Mouse (Mus musculus): ENCODE results near the gene Hoxb13. TPM values are rescaled to one million over a fixed set of nuclear protein-coding genes. Genes with fewer than 3 reads are reported as not detected.

The Hoxb13 gene
- polyA plus RNA-seq, 1 experiment from 2014 or later = not detected

GRCm38 (mm10) chr11:96194961-96195640, 985 bp downstream of the Hoxb13 start:
- WGBS = 9% methylated on average over 11 of the region's 11 CpGs
- no peak overlapping the region for H3K27ac ChIP-seq
- H3K27me3 ChIP-seq (ENCODE audit: poor library complexity, severe bottlenecking) = peaks cover 100% of the 10 kb centered on the region
- H3K4me1 ChIP-seq = peaks cover 12% of the 10 kb centered on the region
- H3K36me3 ChIP-seq (replicated peaks) = no peaks in the 10 kb centered on the region
- no peaks in the 10 kb centered on the region for H3K9me3 ChIP-seq
- H3K4me3 ChIP-seq = no peak overlapping the region
- DNase-seq (ENCODE audit: extremely low spot score, low spot score) = no peak

GRCm38 (mm10) chr11:96195769-96196280, 1.7 kb downstream of the Hoxb13 start:
- no peak for DNase-seq (ENCODE audit: extremely low spot score, low spot score)
- no peaks in the 10 kb centered on the region for H3K9me3 ChIP-seq
- H3K4me3 ChIP-seq = no peak overlapping the region
- peaks cover 12% of the 10 kb centered on the region for H3K4me1 ChIP-seq
- no peak overlapping the region for H3K27ac ChIP-seq
- H3K36me3 ChIP-seq (replicated peaks) = no peaks in the 10 kb centered on the region
- WGBS = 2% methylated on average over 20 of the region's 20 CpGs
- H3K27me3 ChIP-seq (ENCODE audit: poor library complexity, severe bottlenecking) = peaks cover 100% of the 10 kb centered on the region

DNA sequence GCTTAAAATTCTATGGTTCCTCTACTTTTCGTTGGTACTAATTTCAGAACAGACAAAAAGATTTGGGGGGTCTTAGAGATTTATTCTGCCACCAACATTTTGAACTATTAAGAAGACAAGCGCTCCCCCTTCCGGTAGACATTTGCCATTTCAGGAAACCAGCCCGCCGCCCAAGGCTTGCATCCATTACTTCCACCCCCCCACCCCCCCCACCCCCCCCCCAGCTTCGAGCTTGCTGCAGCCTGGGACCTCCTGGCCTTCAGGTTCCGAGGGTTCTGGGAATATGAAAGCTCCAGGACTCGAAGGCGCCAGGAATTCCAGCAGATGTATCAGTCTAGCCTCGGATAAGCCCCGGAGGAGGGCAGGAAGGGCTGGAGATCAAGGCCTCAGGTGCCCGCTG, 4.5 kb downstream of the Hoxb13 start:
- Histone ChIP-seq H3K27me3 (ENCODE audit: poor library complexity, severe bottlenecking) (peaks cover 100% of the 10 kb centered on the region), H3K36me3 (replicated peaks) (no peaks in the 10 kb centered on the region), H3K4me3 (no peak overlapping the region), H3K4me1 (peaks cover 16% of the 10 kb centered on the region), H3K9me3 (no peaks in the 10 kb centered on the region), H3K27ac (no peak overlapping the region)
- under 1% methylated on average over 12 of the region's 12 CpGs for WGBS
- DNase-seq (ENCODE audit: extremely low spot score, low spot score) = no peak

DNA sequence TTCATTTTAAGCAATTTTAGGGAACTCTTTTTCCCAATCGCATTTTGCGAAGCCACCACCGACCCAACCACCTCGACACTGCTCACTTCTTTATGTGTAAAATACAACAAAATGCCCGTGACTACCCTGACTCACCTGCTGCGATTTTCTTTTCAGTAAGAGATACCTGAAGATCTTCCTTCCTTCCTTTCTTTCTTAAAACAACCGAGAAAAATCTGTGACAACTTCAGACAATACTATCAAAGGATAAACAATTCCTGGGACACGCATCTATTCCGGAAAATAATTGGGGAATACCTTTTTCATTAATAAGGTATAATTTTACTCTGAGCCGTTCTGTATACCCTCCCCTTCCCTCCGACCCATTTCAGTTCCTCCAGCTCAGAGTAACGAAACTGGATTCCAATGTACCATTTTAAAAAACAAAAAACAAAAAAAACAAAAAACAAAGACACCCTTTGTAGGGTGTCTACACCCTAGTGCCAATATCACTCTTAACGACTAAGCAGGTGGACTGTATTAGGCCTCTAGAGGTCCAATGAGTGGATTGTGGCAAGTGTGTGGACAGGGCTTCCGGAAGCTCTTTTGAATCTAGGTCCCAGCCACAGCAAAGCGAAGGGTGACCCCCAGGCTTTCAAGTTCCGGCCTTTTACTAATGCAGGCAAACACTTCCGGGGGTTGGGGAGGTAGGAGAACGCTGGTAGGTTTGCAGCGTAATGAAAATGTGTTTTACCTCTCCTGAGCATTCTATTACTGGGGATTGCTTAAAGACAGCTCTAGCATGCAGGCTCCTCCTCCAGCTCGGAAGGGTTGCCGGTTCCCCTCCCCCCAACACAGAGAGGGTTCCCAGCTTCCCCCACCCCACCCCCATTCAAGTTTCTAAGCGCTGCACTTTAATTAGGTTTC, 5.3 kb downstream of the Hoxb13 start:
- Histone ChIP-seq H3K4me3 (no peak overlapping the region), H3K4me1 (peaks cover 11% of the 10 kb centered on the region), H3K36me3 (replicated peaks) (no peaks in the 10 kb centered on the region), H3K9me3 (no peaks in the 10 kb centered on the region), H3K27ac (no peak overlapping the region), H3K27me3 (ENCODE audit: poor library complexity, severe bottlenecking) (peaks cover 100% of the 10 kb centered on the region)
- 2% methylated on average over 22 of the region's 22 CpGs for WGBS
- DNase-seq (ENCODE audit: extremely low spot score, low spot score) = no peak

DNA sequence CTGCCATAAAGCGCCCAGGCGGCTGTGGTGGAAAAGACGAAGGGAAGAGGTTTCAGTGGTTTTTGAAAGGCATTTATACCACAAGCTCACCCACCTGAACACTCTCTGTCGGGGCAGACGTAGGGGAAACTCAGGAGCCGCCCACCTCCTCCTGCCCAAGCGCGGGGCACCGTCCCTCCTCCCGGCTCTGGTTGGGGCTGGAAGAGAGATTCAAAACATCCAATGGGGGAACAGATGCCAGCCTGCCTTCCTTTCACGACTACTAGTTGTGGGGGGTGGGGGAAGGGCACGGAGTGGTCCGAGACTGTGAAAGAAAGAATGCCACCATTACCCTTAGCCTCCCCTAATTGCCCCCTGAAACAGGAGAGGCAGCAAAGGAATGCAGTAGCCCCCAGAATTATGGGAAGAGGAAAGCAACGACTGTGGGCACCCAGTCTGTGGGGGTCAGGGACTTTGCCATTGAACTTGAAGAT, 6.1 kb downstream of the Hoxb13 start:
- Histone ChIP-seq H3K27me3 (ENCODE audit: poor library complexity, severe bottlenecking) (peaks cover 100% of the 10 kb centered on the region), H3K4me1 (peaks cover 10% of the 10 kb centered on the region), H3K27ac (no peak overlapping the region), H3K9me3 (no peaks in the 10 kb centered on the region), H3K36me3 (replicated peaks) (no peaks in the 10 kb centered on the region), H3K4me3 (no peak overlapping the region)
- WGBS = under 1% methylated on average over 14 of the region's 14 CpGs
- DNase-seq (ENCODE audit: extremely low spot score, low spot score) = no peak

- Histone ChIP-seq H3K9me3 (no peaks in the 10 kb centered on the region), H3K36me3 (replicated peaks) (no peaks in the 10 kb centered on the region), H3K4me1 (peaks cover 10% of the 10 kb centered on the region), H3K27ac (no peak overlapping the region), H3K4me3 (no peak overlapping the region), H3K27me3 (ENCODE audit: poor library complexity, severe bottlenecking) (peaks cover 100% of the 10 kb centered on the region)
- DNase-seq (ENCODE audit: extremely low spot score, low spot score) = no peak
Observed at GRCm38 (mm10) chr11:96201741-96202140, 7.6 kb downstream of the Hoxb13 start.

DNA sequence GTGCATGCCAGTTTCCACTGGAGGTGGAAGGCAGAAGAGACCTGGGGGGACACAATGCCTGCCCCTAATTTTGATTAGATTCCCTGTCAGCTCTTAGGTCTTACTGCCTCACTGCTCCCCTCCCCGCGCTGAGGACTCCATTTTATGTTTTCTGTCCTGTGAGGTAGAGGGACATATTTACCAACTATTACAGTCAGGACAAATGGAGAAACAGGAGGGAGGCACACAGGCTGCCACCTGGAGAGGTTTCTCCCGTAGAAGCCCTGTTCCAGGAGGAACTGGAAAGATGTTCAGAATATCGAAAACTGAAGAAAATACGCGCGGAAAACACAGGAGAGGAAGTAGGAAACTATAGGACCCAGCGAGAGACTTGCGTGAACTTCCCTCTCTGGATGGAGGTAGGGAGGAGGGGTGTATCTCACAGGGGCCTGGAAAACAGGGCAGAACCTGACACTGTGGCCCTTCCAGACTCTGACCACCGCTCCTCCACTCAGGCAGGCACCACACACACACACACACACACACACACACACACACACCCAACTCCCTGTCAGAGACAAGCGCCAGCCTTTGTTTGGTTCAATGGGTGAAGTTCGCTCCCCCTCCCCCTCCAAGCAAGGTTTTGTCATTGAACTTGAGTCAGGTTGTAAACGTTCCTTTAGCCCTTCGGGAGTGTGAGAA, 8.4 kb downstream of the Hoxb13 start:
- H3K4me3 ChIP-seq = no peak overlapping the region
- 2% methylated on average over 14 of the region's 14 CpGs for WGBS
- no peaks in the 10 kb centered on the region for H3K36me3 ChIP-seq (replicated peaks)
- H3K27ac ChIP-seq = no peak overlapping the region
- DNase-seq (ENCODE audit: extremely low spot score, low spot score) = peak; percentile 44
- no peaks in the 10 kb centered on the region for H3K9me3 ChIP-seq
- peaks cover 10% of the 10 kb centered on the region for H3K4me1 ChIP-seq
- H3K27me3 ChIP-seq (ENCODE audit: poor library complexity, severe bottlenecking) = peaks cover 100% of the 10 kb centered on the region

DNA sequence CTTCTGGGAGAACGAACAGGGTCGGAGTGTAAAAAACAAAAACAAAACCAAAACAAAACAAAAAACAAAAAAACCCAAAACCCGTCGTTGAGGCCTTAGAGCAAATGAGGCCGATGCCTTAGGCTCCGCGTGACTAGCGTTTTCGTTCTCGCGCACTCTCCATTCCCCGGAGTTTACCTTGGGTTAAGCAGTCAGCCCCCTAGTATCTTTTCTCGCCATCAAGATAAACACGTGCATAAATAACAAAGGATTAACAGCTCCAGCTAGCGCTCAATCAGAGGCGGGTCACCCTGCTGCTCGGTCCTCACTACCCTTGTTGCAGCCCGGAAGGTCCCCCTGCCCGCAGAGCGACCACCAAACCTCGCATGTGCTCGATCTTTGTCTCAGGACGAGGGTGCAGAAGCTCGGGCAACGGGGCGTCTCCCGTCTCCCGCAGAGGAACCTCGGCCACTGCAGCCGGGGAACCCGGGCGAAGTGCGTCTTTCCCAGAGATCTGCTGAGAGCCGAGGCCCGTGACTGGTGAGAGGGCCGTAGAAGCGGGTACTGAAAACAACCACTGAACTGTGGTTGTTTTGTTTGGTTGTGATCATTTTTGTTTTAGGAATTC, 9.2 kb downstream of the Hoxb13 start:
- peak; percentile 46 for DNase-seq (ENCODE audit: extremely low spot score, low spot score)
- H3K4me3 ChIP-seq = no peak overlapping the region

DNA sequence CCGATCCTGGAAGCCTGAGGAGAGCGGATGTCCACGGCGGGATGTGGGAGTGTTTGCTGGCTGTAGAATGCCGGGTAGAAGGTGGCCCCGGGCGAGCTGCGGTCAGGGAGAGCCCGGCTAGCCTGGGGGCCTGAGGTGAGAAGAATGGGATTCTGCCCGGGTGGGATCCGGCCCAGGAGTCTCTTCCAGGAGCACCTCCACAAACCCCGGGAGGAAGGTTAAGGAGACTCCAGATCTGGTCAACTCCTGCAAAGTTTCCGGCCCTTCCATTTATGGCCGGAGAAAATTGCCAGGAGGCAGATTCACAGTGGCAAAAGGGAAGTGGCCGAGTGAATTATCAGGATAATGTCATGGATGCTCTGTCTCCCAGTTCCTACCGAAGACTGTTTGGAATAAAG, 9.7 kb downstream of the Hoxb13 start:
- DNase-seq (ENCODE audit: extremely low spot score, low spot score) = no peak
- Histone ChIP-seq H3K9me3 (no peaks in the 10 kb centered on the region), H3K27ac (no peak overlapping the region), H3K27me3 (ENCODE audit: poor library complexity, severe bottlenecking) (peaks cover 100% of the 10 kb centered on the region), H3K36me3 (replicated peaks) (no peaks in the 10 kb centered on the region), H3K4me1 (peaks cover 10% of the 10 kb centered on the region), H3K4me3 (no peak overlapping the region)
- WGBS = 1% methylated on average over 16 of the region's 16 CpGs

More for the DNA sequence above, 9.2 kb downstream of the Hoxb13 start:
- H3K9me3 ChIP-seq = no peaks in the 10 kb centered on the region
- peaks cover 100% of the 10 kb centered on the region for H3K27me3 ChIP-seq (ENCODE audit: poor library complexity, severe bottlenecking)
- H3K27ac ChIP-seq = no peak overlapping the region
- whole genome bisulfite sequencing = under 1% methylated on average over 37 of the region's 37 CpGs
- peaks cover 10% of the 10 kb centered on the region for H3K4me1 ChIP-seq
- H3K36me3 ChIP-seq (replicated peaks) = no peaks in the 10 kb centered on the region

DNA sequence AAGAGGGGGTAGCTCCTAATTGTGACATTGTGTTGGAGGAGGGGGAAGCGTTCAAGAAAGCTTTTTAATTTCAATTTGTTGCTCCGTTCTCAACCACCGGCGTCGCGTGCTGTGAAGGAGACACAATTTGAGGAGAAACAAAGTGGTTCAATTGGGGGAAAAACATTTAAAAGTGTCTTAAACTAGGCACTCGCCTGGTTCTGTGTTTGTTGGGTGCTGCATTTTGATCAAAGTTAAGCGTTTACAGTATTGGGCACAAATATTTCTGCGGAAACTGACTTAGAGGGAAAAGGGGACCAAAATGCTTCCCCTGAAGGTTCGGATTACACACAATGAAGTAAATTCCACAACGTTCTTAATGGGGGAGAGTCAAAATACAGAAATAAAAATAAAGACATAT, 10.2 kb downstream of the Hoxb13 start:
- DNase-seq (ENCODE audit: extremely low spot score, low spot score) = no peak
- no peaks in the 10 kb centered on the region for H3K36me3 ChIP-seq (replicated peaks)
- H3K27me3 ChIP-seq (ENCODE audit: poor library complexity, severe bottlenecking) = peaks cover 100% of the 10 kb centered on the region
- H3K27ac ChIP-seq = no peak overlapping the region
- WGBS = 2% methylated on average over 11 of the region's 11 CpGs
- peaks cover 10% of the 10 kb centered on the region for H3K4me1 ChIP-seq
- no peak overlapping the region for H3K4me3 ChIP-seq
- H3K9me3 ChIP-seq = no peaks in the 10 kb centered on the region

GRCm38 (mm10) chr11:96205426-96206131, 11.5 kb downstream of the Hoxb13 start:
- H3K4me1 ChIP-seq = peaks cover 5% of the 10 kb centered on the region; the same call in 1 of the 2 replicates
- H3K4me3 ChIP-seq = no peak overlapping the region
- 6% methylated on average over 15 of the region's 15 CpGs for WGBS
- DNase-seq (ENCODE audit: extremely low spot score, low spot score) = no peak
- peaks cover 100% of the 10 kb centered on the region for H3K27me3 ChIP-seq (ENCODE audit: poor library complexity, severe bottlenecking)
- no peaks in the 10 kb centered on the region for H3K36me3 ChIP-seq (replicated peaks)
- no peaks in the 10 kb centered on the region for H3K9me3 ChIP-seq
- H3K27ac ChIP-seq = no peak overlapping the region

DNA sequence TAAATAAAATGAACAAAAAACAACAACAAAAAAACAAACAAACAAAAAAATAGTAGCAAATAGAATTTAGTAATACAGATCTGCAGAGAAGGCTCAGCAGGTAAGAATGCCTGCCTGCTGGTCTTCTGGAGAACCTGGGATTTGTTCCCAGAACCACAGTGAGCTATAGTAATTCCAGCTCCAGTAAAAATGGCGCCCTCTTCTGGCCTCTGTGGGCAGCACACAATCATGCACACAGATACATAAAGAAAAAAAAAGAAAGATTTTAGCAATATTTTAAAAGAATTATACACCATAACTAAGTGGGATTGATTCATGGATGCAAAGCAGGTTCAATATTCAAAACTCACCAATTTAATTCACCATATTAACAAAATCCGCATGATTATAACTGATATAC, 29.7 kb downstream of the Hoxb13 start:
- Histone ChIP-seq H3K27ac (no peak overlapping the region), H3K36me3 (replicated peaks) (no peaks in the 10 kb centered on the region), H3K4me3 (no peak overlapping the region), H3K9me3 (peaks cover 4% of the 10 kb centered on the region; the same call in 1 of the 2 replicates), H3K4me1 (no peaks in the 10 kb centered on the region), H3K27me3 (ENCODE audit: poor library complexity, severe bottlenecking) (0 out of 2 replicates have a peak, but pooled peaks cover 4% of the 10 kb centered on the region)
- WGBS = 36% methylated on average over 2 of the region's 2 CpGs
- DNase-seq (ENCODE audit: extremely low spot score, low spot score) = no peak

All from forebrain, embryonic 10.5 days (tissue).